Mouse (Mus musculus): ENCODE results near the gene Zfp446.

DNA sequence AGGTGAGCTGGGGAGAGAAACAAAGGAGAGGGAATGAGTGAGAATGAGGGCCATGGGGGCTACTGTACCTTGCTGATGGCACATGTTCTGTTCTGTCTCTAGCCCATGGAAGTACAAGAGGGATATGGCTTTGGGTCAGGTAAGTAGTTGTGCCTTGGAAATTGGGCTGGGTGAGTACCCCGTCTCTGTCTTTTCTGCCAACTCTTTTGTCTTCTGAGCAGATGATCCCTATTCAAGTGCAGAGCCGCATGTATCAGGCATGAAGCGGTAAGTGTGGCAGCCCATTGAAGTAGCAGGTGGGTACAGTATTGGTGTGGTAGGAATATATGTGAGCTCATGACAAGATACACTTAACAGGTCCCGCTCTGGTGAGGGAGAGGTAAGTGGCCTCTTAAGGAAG, 51.3 kb downstream of the Zfp446 start:
- no peak for TF ChIP-seq POLR2A (IDR thresholded peaks at IDR 0.05; ENCODE audit: borderline replicate concordance, insufficient read depth, low read length)
- TF ChIP-seq CTCF (IDR thresholded peaks at IDR 0.05; ENCODE audit: borderline replicate concordance, insufficient read depth, low read depth, low read length): no peak
